Mouse (Mus musculus) ovary, adult 18-20 months (tissue): ENCODE results near the gene Pagr1a.
A peak's percentile ranks its signal among the peaks of the same experiment; 100 is the strongest.

Source experiments
- DNase-seq: peaks from one replicate; pipeline ENCODE4 v3.0.0; 2022; ENCODE audit warnings: low spot score, mixed read lengths

The Pagr1a gene

GRCm38 (mm10) chr7:127020901-127021562, 3.9 kb upstream of the Pagr1a start, which contains the start of the genes Gm42742 and Prrt2:
TSS of gene Gm42742 (minus strand) at chr7:127021097.
TSS of gene Prrt2 (minus strand) at chr7:127021211.
- no peak for DNase-seq

- DNase-seq: no peak
Observed at GRCm38 (mm10) chr7:127020491-127020890, 3.3 kb upstream of the Pagr1a start.

- no peak for DNase-seq
Observed at GRCm38 (mm10) chr7:127020031-127020430, 2.9 kb upstream of the Pagr1a start.

- DNase-seq: no peak
Observed at GRCm38 (mm10) chr7:127019306-127019960, 2.3 kb upstream of the Pagr1a start.

GRCm38 (mm10) chr7:127018416-127019305, 1.5 kb upstream of the Pagr1a start:
- DNase-seq: no peak

GRCm38 (mm10) chr7:127017950-127018345, 796 bp upstream of the Pagr1a start:
- DNase-seq: no peak

GRCm38 (mm10) chr7:127016486-127016938, 640 bp downstream of the Pagr1a start:
- DNase-seq: peak; percentile 62

GRCm38 (mm10) chr7:127016481-127016485, 869 bp downstream of the Pagr1a start, which contains the start of gene Pagr1b:
TSS of gene Pagr1b (minus strand) at chr7:127016484.
- DNase-seq: no peak

GRCm38 (mm10) chr7:127016081-127016480, 1.1 kb downstream of the Pagr1a start:
- DNase-seq: no peak

GRCm38 (mm10) chr7:127014993-127015392, 2.2 kb downstream of the Pagr1a start:
- DNase-seq: no peak

- DNase-seq: peak; percentile 53
Observed at GRCm38 (mm10) chr7:127014320-127014719, 2.8 kb downstream of the Pagr1a start, which contains the start of gene Mvp. TSS of gene Mvp (minus strand) at chr7:127014621.

GRCm38 (mm10) chr7:127013385-127013784, 3.8 kb downstream of the Pagr1a start:
- DNase-seq: no peak

- DNase-seq: no peak
Observed at GRCm38 (mm10) chr7:127012845-127013244, 4.3 kb downstream of the Pagr1a start.

GRCm38 (mm10) chr7:127012374-127012773, 4.8 kb downstream of the Pagr1a start:
- no peak for DNase-seq

- no peak for DNase-seq
Observed at GRCm38 (mm10) chr7:127011717-127012116, 5.4 kb downstream of the Pagr1a start.

GRCm38 (mm10) chr7:127011051-127011450, 6.1 kb downstream of the Pagr1a start:
- no peak for DNase-seq

GRCm38 (mm10) chr7:127009307-127010085, 7.7 kb downstream of the Pagr1a start:
- no peak for DNase-seq

- DNase-seq: peak; percentile 64
Observed at GRCm38 (mm10) chr7:127008239-127009019, 8.7 kb downstream of the Pagr1a start.

GRCm38 (mm10) chr7:127007313-127008024, 9.7 kb downstream of the Pagr1a start:
- DNase-seq: no peak

GRCm38 (mm10) chr7:127004122-127004875, 12.9 kb downstream of the Pagr1a start:
- DNase-seq: no peak
